Mouse (Mus musculus) left cerebral cortex, postnatal 36 days (tissue): ENCODE data around the gene 4930568D16Rik. TPM values are rescaled to one million over a fixed set of nuclear protein-coding genes. Genes with fewer than 3 reads are reported as not detected.

Experiments used
- DNase-seq, 2 experiments: peaks; one replicate each; pipeline ENCODE4 v3.0.0; 2021 to 2022; ENCODE audit warnings: low spot score in 2 of 2, mixed read lengths in 1 of 2
- intact Hi-C: fragments of 180-260 bp; cut with DNase I; formaldehyde crosslinking; loops from one replicate; pipeline ENCODE4 v1.15.1; 2025
- total RNA-seq, 2 experiments: library from RNA; stranded (reverse); gene quantifications; 2 replicates each; pipeline ENCODE4 v1.2.3; 2021

Gene 4930568D16Rik
- total RNA-seq, 2 experiments from 2014 or later, result not detected

GRCm38 (mm10) chr2:35370686-35371085 lies 3.2 kb upstream of the 4930568D16Rik start:
- intact Hi-C loops, result no loop called here
- no peak for DNase-seq

- DNase-seq, result no peak
- intact Hi-C loops, result loop anchor here (2.0 kb wide), 1 partner anchor 48 kb away; no protein-coding TSS in a partner anchor
Observed at GRCm38 (mm10) chr2:35349184-35349583, 18.3 kb downstream of the 4930568D16Rik start.

GRCm38 (mm10) chr2:35345984-35346383 lies 21.5 kb downstream of the 4930568D16Rik start:
- intact Hi-C loops, result no loop called here
- no peak for DNase-seq

- intact Hi-C loops, result no loop called here
- no peak for DNase-seq
Observed at GRCm38 (mm10) chr2:35342605-35343004, 24.9 kb downstream of the 4930568D16Rik start.

- intact Hi-C loops, result no loop called here
- DNase-seq, result no peak
Observed at GRCm38 (mm10) chr2:35338707-35339106, 28.8 kb downstream of the 4930568D16Rik start.

GRCm38 (mm10) chr2:35338036-35338435 lies 29.5 kb downstream of the 4930568D16Rik start:
- DNase-seq, result no peak
- intact Hi-C loops, result no loop called here

- intact Hi-C loops, result no loop called here
- no peak for DNase-seq
Observed at GRCm38 (mm10) chr2:35337419-35337818, 30.1 kb downstream of the 4930568D16Rik start.

GRCm38 (mm10) chr2:35336388-35337280 lies 30.9 kb downstream of the 4930568D16Rik start, which contains the start of gene Stom:
Stom (minus strand) TSS chr2:35336976.
- peak; percentile 90 to 95 for DNase-seq
- intact Hi-C loops, result no loop called here

- intact Hi-C loops, result no loop called here
- no peak for DNase-seq
Observed at GRCm38 (mm10) chr2:35335620-35336019, 31.9 kb downstream of the 4930568D16Rik start.

- intact Hi-C loops, result no loop called here
- DNase-seq, result no peak
Observed at GRCm38 (mm10) chr2:35333670-35334069, 33.9 kb downstream of the 4930568D16Rik start.

GRCm38 (mm10) chr2:35331205-35331604 lies 36.3 kb downstream of the 4930568D16Rik start:
- no peak for DNase-seq
- intact Hi-C loops, result no loop called here

GRCm38 (mm10) chr2:35329061-35329460 lies 38.5 kb downstream of the 4930568D16Rik start:
- intact Hi-C loops, result no loop called here
- no peak for DNase-seq

- intact Hi-C loops, result no loop called here
- no peak for DNase-seq
Observed at GRCm38 (mm10) chr2:35328064-35328792, 39.3 kb downstream of the 4930568D16Rik start.

GRCm38 (mm10) chr2:35327583-35327982 lies 39.9 kb downstream of the 4930568D16Rik start:
- no peak for DNase-seq

GRCm38 (mm10) chr2:35326931-35327330 lies 40.6 kb downstream of the 4930568D16Rik start:
- intact Hi-C loops, result no loop called here
- no peak for DNase-seq

More at GRCm38 (mm10) chr2:35327583-35327982, 39.9 kb downstream of the 4930568D16Rik start:
- intact Hi-C loops, result no loop called here

- intact Hi-C loops, result no loop called here
- no peak for DNase-seq
Observed at GRCm38 (mm10) chr2:35325930-35326329, 41.6 kb downstream of the 4930568D16Rik start.

- no peak for DNase-seq
- intact Hi-C loops, result no loop called here
Observed at GRCm38 (mm10) chr2:35322404-35323164, 44.9 kb downstream of the 4930568D16Rik start.

- DNase-seq, result no peak
- intact Hi-C loops, result no loop called here
Observed at GRCm38 (mm10) chr2:35320399-35320798, 47.1 kb downstream of the 4930568D16Rik start.

GRCm38 (mm10) chr2:35318405-35318804 lies 49.1 kb downstream of the 4930568D16Rik start:
- intact Hi-C loops, result no loop called here
- no peak for DNase-seq

GRCm38 (mm10) chr2:35317604-35318003 lies 49.9 kb downstream of the 4930568D16Rik start:
- intact Hi-C loops, result no loop called here
- DNase-seq, result no peak
